Mouse (Mus musculus) hindbrain, embryonic 12.5 days (tissue): ENCODE measurements around the gene Dync2li1. TPM values are rescaled to one million over a fixed set of nuclear protein-coding genes. Genes with fewer than 3 reads are reported as not detected.

Experiments used
- ATAC-seq: fragments of 200-750 bp; cut with Nextera tagmentation; 2 replicates; pipeline ENCODE4 v1.8.0; 2017; ENCODE audit warnings: moderate TSS enrichment; ENCODE audit not compliant: low FRiP score
- H3K27ac ChIP-seq: fragments of 300-500 bp; sonication (generic); 2 replicates; pipeline ENCODE4 v1.5.1; 2016; ENCODE audit warnings: mild to moderate bottlenecking
- H3K27me3 ChIP-seq: fragments of 300-500 bp; sonication (generic); 2 replicates; pipeline ENCODE4 v1.6.1; 2016; ENCODE audit warnings: mild to moderate bottlenecking
- H3K36me3 ChIP-seq: fragments of 300-500 bp; sonication (generic); 2 replicates; pipeline ENCODE4 v1.6.1; 2016; ENCODE audit warnings: mild to moderate bottlenecking
- H3K4me1 ChIP-seq: fragments of 300-500 bp; sonication (generic); 2 replicates; pipeline ENCODE4 v1.6.1; 2016
- H3K4me2 ChIP-seq: fragments of 300-500 bp; sonication (generic); replicated peaks from 2 replicates; pipeline ENCODE4 v1.6.1; 2016; ENCODE audit warnings: mild to moderate bottlenecking
- H3K4me3 ChIP-seq: fragments of 300-500 bp; sonication (generic); 2 replicates; pipeline ENCODE4 v1.5.1; 2016; ENCODE audit warnings: mild to moderate bottlenecking
- H3K9ac ChIP-seq: fragments of 300-500 bp; sonication (generic); 2 replicates; pipeline ENCODE4 v1.6.1; 2016; ENCODE audit warnings: mild to moderate bottlenecking, moderate library complexity
- H3K9me3 ChIP-seq: fragments of 300-500 bp; sonication (generic); replicated peaks from 2 replicates; pipeline ENCODE4 v1.6.1; 2016; ENCODE audit warnings: mild to moderate bottlenecking
- WGBS: fragments of 180-500 bp; shearing (Covaris S2); methylation state at CpG from one replicate; pipeline ENCODE4 v1.1.7; 2016; 5-methylcytosine and 5-hydroxymethylcytosine counted together
- polyA plus RNA-seq: library from polyadenylated mRNA; unstranded; fragments of >200 nt; fragmentation: Nextera tagmentation; extraction: Ambion mirVana; gene quantifications from 2 replicates; pipeline ENCODE4 v1.2.1, GENCODE M21; 2016

Gene Dync2li1
- polyA plus RNA-seq, 1 experiment from 2014 or later: 34.9 TPM

GRCm38 (mm10) chr17:84633443-84633842 lies 7.1 kb downstream of the Dync2li1 start:
- Histone ChIP-seq H3K4me1 (no peaks in the 10 kb centered on the region), H3K27ac (no peak overlapping the region), H3K4me3 (no peak overlapping the region), H3K9ac (no peak overlapping the region), H3K4me2 (no peak overlapping the region), H3K9me3 (no peaks in the 10 kb centered on the region), H3K36me3 (peaks cover 5% of the 10 kb centered on the region), H3K27me3 (no peaks in the 10 kb centered on the region)
- 81% methylated on average over 13 of the region's 13 CpGs for WGBS
- no peak for ATAC-seq

- Histone ChIP-seq H3K4me2 (no peak overlapping the region), H3K36me3 (peaks cover 5% of the 10 kb centered on the region), H3K9ac (no peak overlapping the region), H3K27ac (no peak overlapping the region), H3K4me1 (no peaks in the 10 kb centered on the region), H3K9me3 (no peaks in the 10 kb centered on the region), H3K27me3 (no peaks in the 10 kb centered on the region), H3K4me3 (no peak overlapping the region)
- WGBS: 65% methylated on average over 8 of the region's 8 CpGs
- ATAC-seq: no peak
Measured at GRCm38 (mm10) chr17:84636328-84636727, 10.0 kb downstream of the Dync2li1 start.

- no peak for ATAC-seq
- 90% methylated on average over 6 of the region's 6 CpGs for WGBS
- no peaks in the 10 kb centered on the region for H3K9me3 ChIP-seq
- H3K4me3 ChIP-seq: no peak overlapping the region
- no peaks in the 10 kb centered on the region for H3K27me3 ChIP-seq
- no peak overlapping the region for H3K27ac ChIP-seq
- H3K9ac ChIP-seq: no peak overlapping the region
- H3K4me1 ChIP-seq: 0 out of 2 replicates have a peak, but pooled peaks cover under 1% of the 10 kb centered on the region
- H3K4me2 ChIP-seq: no peak overlapping the region
- peaks cover 5% of the 10 kb centered on the region; the same call in 1 of the 2 replicates for H3K36me3 ChIP-seq
Measured at GRCm38 (mm10) chr17:84637971-84638370, 11.7 kb downstream of the Dync2li1 start.

GRCm38 (mm10) chr17:84639796-84640378 lies 13.6 kb downstream of the Dync2li1 start:
- 56% methylated on average over 10 of the region's 10 CpGs for WGBS
- no peak overlapping the region for H3K4me2 ChIP-seq
- no peak overlapping the region for H3K27ac ChIP-seq
- peaks cover 5% of the 10 kb centered on the region; the same call in 1 of the 2 replicates for H3K36me3 ChIP-seq
- no peak overlapping the region for H3K9ac ChIP-seq
- no peaks in the 10 kb centered on the region for H3K27me3 ChIP-seq
- no peak overlapping the region for H3K4me3 ChIP-seq
- peaks cover 7% of the 10 kb centered on the region for H3K4me1 ChIP-seq
- no peaks in the 10 kb centered on the region for H3K9me3 ChIP-seq
- ATAC-seq: no peak

- no peak overlapping the region for H3K9ac ChIP-seq
- WGBS: 35% methylated on average over 3 of the region's 3 CpGs
- no peak overlapping the region for H3K27ac ChIP-seq
- H3K36me3 ChIP-seq: peaks cover 2% of the 10 kb centered on the region; the same call in 1 of the 2 replicates
- no peaks in the 10 kb centered on the region for H3K27me3 ChIP-seq
- H3K4me1 ChIP-seq: peaks cover 10% of the 10 kb centered on the region
- no peak overlapping the region for H3K4me3 ChIP-seq
- no peak overlapping the region for H3K4me2 ChIP-seq
- no peak for ATAC-seq
- H3K9me3 ChIP-seq: no peaks in the 10 kb centered on the region
Measured at GRCm38 (mm10) chr17:84641893-84642292, 15.6 kb downstream of the Dync2li1 start.

- no peak overlapping the region for H3K9ac ChIP-seq
- no peaks in the 10 kb centered on the region for H3K36me3 ChIP-seq
- H3K9me3 ChIP-seq: no peaks in the 10 kb centered on the region
- H3K27ac ChIP-seq: no peak overlapping the region
- WGBS: 91% methylated on average over 9 of the region's 9 CpGs
- peaks cover 10% of the 10 kb centered on the region for H3K4me1 ChIP-seq
- H3K4me2 ChIP-seq: no peak overlapping the region
- no peak overlapping the region for H3K4me3 ChIP-seq
- no peak for ATAC-seq
- no peaks in the 10 kb centered on the region for H3K27me3 ChIP-seq
Measured at GRCm38 (mm10) chr17:84642324-84642723, 16.0 kb downstream of the Dync2li1 start.

- H3K4me1 ChIP-seq: peaks cover 10% of the 10 kb centered on the region
- no peak overlapping the region for H3K4me3 ChIP-seq
- no peak overlapping the region for H3K4me2 ChIP-seq
- no peak for ATAC-seq
- H3K9ac ChIP-seq: no peak overlapping the region
- WGBS: 51% methylated on average over 16 of the region's 16 CpGs
- H3K27ac ChIP-seq: 0 out of 2 replicates have a peak overlapping the region, but pooled peaks have one; percentile 4
- no peaks in the 10 kb centered on the region for H3K27me3 ChIP-seq
- H3K9me3 ChIP-seq: no peaks in the 10 kb centered on the region
- H3K36me3 ChIP-seq: no peaks in the 10 kb centered on the region
Measured at GRCm38 (mm10) chr17:84644292-84645050, 18.2 kb downstream of the Dync2li1 start.

GRCm38 (mm10) chr17:84645119-84645518 lies 18.8 kb downstream of the Dync2li1 start:
- WGBS: 30% methylated on average over 9 of the region's 9 CpGs

GRCm38 (mm10) chr17:84645894-84646293 lies 19.6 kb downstream of the Dync2li1 start:
- Histone ChIP-seq H3K4me2 (no peak overlapping the region), H3K27ac (no peak overlapping the region), H3K4me1 (peaks cover 10% of the 10 kb centered on the region), H3K36me3 (no peaks in the 10 kb centered on the region), H3K9ac (no peak overlapping the region), H3K4me3 (no peak overlapping the region), H3K9me3 (no peaks in the 10 kb centered on the region), H3K27me3 (no peaks in the 10 kb centered on the region)
- ATAC-seq: no peak
- WGBS: 34% methylated on average over 3 of the region's 7 CpGs

More at GRCm38 (mm10) chr17:84645119-84645518, 18.8 kb downstream of the Dync2li1 start:
- no peak overlapping the region for H3K4me2 ChIP-seq
- no peak overlapping the region for H3K27ac ChIP-seq
- H3K4me1 ChIP-seq: peaks cover 10% of the 10 kb centered on the region
- ATAC-seq: no peak
- H3K4me3 ChIP-seq: no peak overlapping the region
- H3K9ac ChIP-seq: no peak overlapping the region
- H3K36me3 ChIP-seq: no peaks in the 10 kb centered on the region
- no peaks in the 10 kb centered on the region for H3K27me3 ChIP-seq
- no peaks in the 10 kb centered on the region for H3K9me3 ChIP-seq

GRCm38 (mm10) chr17:84646477-84646876 lies 20.2 kb downstream of the Dync2li1 start:
- no peak overlapping the region for H3K4me2 ChIP-seq
- WGBS: 61% methylated on average over 2 of the region's 2 CpGs

GRCm38 (mm10) chr17:84647630-84648029 lies 21.3 kb downstream of the Dync2li1 start:
- Histone ChIP-seq H3K4me2 (no peak overlapping the region), H3K9ac (no peak overlapping the region), H3K4me3 (no peak overlapping the region), H3K27me3 (no peaks in the 10 kb centered on the region), H3K9me3 (no peaks in the 10 kb centered on the region), H3K36me3 (0 out of 2 replicates have a peak, but pooled peaks cover 2% of the 10 kb centered on the region), H3K27ac (no peak overlapping the region), H3K4me1 (peaks cover 10% of the 10 kb centered on the region)
- no peak for ATAC-seq
- WGBS: 90% methylated on average over 4 of the region's 4 CpGs

More at GRCm38 (mm10) chr17:84646477-84646876, 20.2 kb downstream of the Dync2li1 start:
- H3K9me3 ChIP-seq: no peaks in the 10 kb centered on the region
- H3K4me1 ChIP-seq: peaks cover 10% of the 10 kb centered on the region
- H3K27ac ChIP-seq: no peak overlapping the region
- no peaks in the 10 kb centered on the region for H3K27me3 ChIP-seq
- H3K36me3 ChIP-seq: 0 out of 2 replicates have a peak, but pooled peaks cover 2% of the 10 kb centered on the region
- no peak for ATAC-seq
- no peak overlapping the region for H3K9ac ChIP-seq
- H3K4me3 ChIP-seq: no peak overlapping the region

GRCm38 (mm10) chr17:84650302-84651017 lies 24.2 kb downstream of the Dync2li1 start:
- 93% methylated on average over 9 of the region's 9 CpGs for WGBS
- H3K4me1 ChIP-seq: no peaks in the 10 kb centered on the region; the same call in 1 of the 2 replicates
- H3K4me2 ChIP-seq: no peak overlapping the region
- H3K27me3 ChIP-seq: no peaks in the 10 kb centered on the region
- H3K27ac ChIP-seq: no peak overlapping the region
- 0 out of 2 replicates have a peak, but pooled peaks cover 2% of the 10 kb centered on the region for H3K36me3 ChIP-seq
- ATAC-seq: no peak
- H3K9me3 ChIP-seq: no peaks in the 10 kb centered on the region
- H3K4me3 ChIP-seq: no peak overlapping the region
- H3K9ac ChIP-seq: no peak overlapping the region
